Mouse (Mus musculus): ENCODE data around the gene Mafg. TPM values are rescaled to one million over a fixed set of nuclear protein-coding genes. Genes with fewer than 3 reads are reported as not detected.

Mafg gene
- polyA plus RNA-seq, 1 experiment from 2014 or later = 54.6 TPM

- no peak for ATAC-seq
- no peak for DNase-seq (ENCODE audit: low read depth, low spot score)
- ChIA-PET CTCF (no interaction called here), POLR2A (no interaction called here)
- no peak for TF ChIP-seq CTCF (IDR thresholded peaks at IDR 0.05)
- in situ Hi-C loops (cut with MboI; ENCODE audit: low pct_unique_long_range_greater_than_20kb) = no loop called here
- peaks cover 20% of the 10 kb centered on the region for H3K27me3 ChIP-seq
Observed at GRCm38 (mm10) chr11:120647047-120647830, 13.8 kb upstream of the Mafg start.

GRCm38 (mm10) chr11:120643601-120643987 lies 10.2 kb upstream of the Mafg start, which contains the start of gene Pycr1:
Gene Pycr1, minus strand, starts transcription at chr11:120643769.
- in situ Hi-C loops (cut with MboI; ENCODE audit: low pct_unique_long_range_greater_than_20kb) = no loop called here

GRCm38 (mm10) chr11:120642939-120643600 lies 9.7 kb upstream of the Mafg start:
- ATAC-seq (peak; percentile 23), DNase-seq (ENCODE audit: low read depth, low spot score) (no peak)
- ChIA-PET CTCF (interaction anchor here (1.1 to 2.2 kb wide), 5 partner anchors 11 to 133 kb away, joined by 3 to 10 read pairs (median 6); no protein-coding TSS in a partner anchor), POLR2A (interaction anchor here (1.3 to 2.0 kb wide), 3 partner anchors 10 to 17 kb away, joined by 3 to 8 read pairs (median 3); partner anchors contain the start of gene Mafg)
- TF ChIP-seq CTCF (IDR thresholded peaks at IDR 0.05) = no peak
- H3K27me3 ChIP-seq = no peaks in the 10 kb centered on the region
- in situ Hi-C loops (cut with MboI; ENCODE audit: low pct_unique_long_range_greater_than_20kb) = no loop called here

More at GRCm38 (mm10) chr11:120643601-120643987, 10.2 kb upstream of the Mafg start, which contains the start of gene Pycr1:
- no peaks in the 10 kb centered on the region for H3K27me3 ChIP-seq
- ATAC-seq (peak; percentile 89), DNase-seq (ENCODE audit: low read depth, low spot score) (no peak)
- POLR2A ChIA-PET = interaction anchor here (1.5 to 2.0 kb wide), 2 partner anchors 11 to 17 kb away, joined by 3 to 8 read pairs; partner anchors contain the start of gene Mafg
- no peak for TF ChIP-seq CTCF (IDR thresholded peaks at IDR 0.05)
- CTCF ChIA-PET = interaction anchor here (1.1 to 2.2 kb wide), 6 partner anchors 11 to 133 kb away, joined by 3 to 10 read pairs (median 4); no protein-coding TSS in a partner anchor

- in situ Hi-C loops (cut with MboI; ENCODE audit: low pct_unique_long_range_greater_than_20kb) = no loop called here
- ChIA-PET POLR2A (interaction anchor here (0.6 to 1.3 kb wide), 2 partner anchors 11 to 156 kb away, joined by 3 read pairs; no protein-coding TSS in a partner anchor), CTCF (interaction anchor here (1.0 to 1.1 kb wide), 2 partner anchors 17 to 57 kb away, joined by 3 to 5 read pairs; no protein-coding TSS in a partner anchor)
- TF ChIP-seq CTCF (IDR thresholded peaks at IDR 0.05) = no peak
- no peak for DNase-seq (ENCODE audit: low read depth, low spot score)
- H3K27me3 ChIP-seq = no peaks in the 10 kb centered on the region
- ATAC-seq = no peak
Observed at GRCm38 (mm10) chr11:120641869-120642268, 8.5 kb upstream of the Mafg start.

- no peak for ATAC-seq
- no peaks in the 10 kb centered on the region for H3K27me3 ChIP-seq
- ChIA-PET CTCF (interaction anchor here (1.0 kb wide), 1 partner anchor 17 kb away, joined by 5 read pairs; no protein-coding TSS in a partner anchor), POLR2A (no interaction called here)
- DNase-seq (ENCODE audit: low read depth, low spot score) = no peak
- in situ Hi-C loops (cut with MboI; ENCODE audit: low pct_unique_long_range_greater_than_20kb) = no loop called here
- TF ChIP-seq CTCF (IDR thresholded peaks at IDR 0.05) = no peak
Observed at GRCm38 (mm10) chr11:120641255-120641654, 7.9 kb upstream of the Mafg start.

- DNase-seq (ENCODE audit: low read depth, low spot score) (no peak), ATAC-seq (no peak)
- CTCF ChIA-PET = no interaction called here
- in situ Hi-C loops (cut with MboI; ENCODE audit: low pct_unique_long_range_greater_than_20kb) = no loop called here
- TF ChIP-seq CTCF (IDR thresholded peaks at IDR 0.05) = no peak
- no peaks in the 10 kb centered on the region for H3K27me3 ChIP-seq
- POLR2A ChIA-PET = no interaction called here
Observed at GRCm38 (mm10) chr11:120634810-120635209, 1.4 kb upstream of the Mafg start.

GRCm38 (mm10) chr11:120632559-120633519 lies 561 bp downstream of the Mafg start:
- in situ Hi-C loops (cut with MboI; ENCODE audit: low pct_unique_long_range_greater_than_20kb) = no loop called here
- no peaks in the 10 kb centered on the region for H3K27me3 ChIP-seq
- ChIA-PET POLR2A (interaction anchor here (0.7 to 1.6 kb wide), 4 partner anchors 8 to 165 kb away, joined by 3 to 8 read pairs (median 3); partner anchors contain the start of genes Arl16 and Pycr1), CTCF (interaction anchor here (1.2 kb wide), 1 partner anchor 9 kb away, joined by 3 read pairs; no protein-coding TSS in a partner anchor)
- DNase-seq (ENCODE audit: low read depth, low spot score) (no peak), ATAC-seq (peak; percentile 24)
- no peak for TF ChIP-seq CTCF (IDR thresholded peaks at IDR 0.05)

- DNase-seq (ENCODE audit: low read depth, low spot score) (no peak), ATAC-seq (no peak)
- no peaks in the 10 kb centered on the region for H3K27me3 ChIP-seq
- in situ Hi-C loops (cut with MboI; ENCODE audit: low pct_unique_long_range_greater_than_20kb) = no loop called here
- ChIA-PET CTCF (interaction anchor here (1.4 to 2.6 kb wide), 2 partner anchors 65 to 144 kb away, joined by 3 to 6 read pairs; no protein-coding TSS in a partner anchor), POLR2A (interaction anchor here (0.6 to 1.6 kb wide), 7 partner anchors 10 to 164 kb away, joined by 3 to 8 read pairs (median 3); partner anchors contain the start of genes Arl16 and Pycr1)
- no peak for TF ChIP-seq CTCF (IDR thresholded peaks at IDR 0.05)
Observed at GRCm38 (mm10) chr11:120631726-120632448, 1.5 kb downstream of the Mafg start.

All from Patski (cell line).